Mouse (Mus musculus) intestine, embryonic 14.5 days (tissue): ENCODE data around the gene Prps1l1. TPM values are rescaled to one million over a fixed set of nuclear protein-coding genes. Genes with fewer than 3 reads are reported as not detected.

Experiments used
- polyA plus RNA-seq: library from polyadenylated mRNA; unstranded; fragments of >200 nt; fragmentation: Nextera tagmentation; extraction: Ambion mirVana; gene quantifications from 2 replicates; pipeline ENCODE4 v1.2.1, GENCODE M21; 2014

The Prps1l1 gene
- polyA plus RNA-seq, 1 experiment from 2014 or later: not detected

Other genes starting within 250 kb of the Prps1l1 start
- gene Hdac9, start 67.7 kb upstream of the Prps1l1 start, polyA plus RNA-seq: 4.7 and 5.3 TPM in 2 replicates
- 20.8 and 22.8 TPM in 2 replicates for gene Snx13, start 62.4 kb downstream of the Prps1l1 start, polyA plus RNA-seq